Mouse (Mus musculus): ENCODE data around the gene Htr1d. TPM values are rescaled to one million over a fixed set of nuclear protein-coding genes. Genes with fewer than 3 reads are reported as not detected.
A peak's percentile ranks its signal among the peaks of the same experiment; 100 is the strongest.

The Htr1d gene
- 0.10 TPM in 1 of 2 replicates, not detected in the other for polyA plus RNA-seq (2015; fragmentation: Nextera tagmentation; extraction: Ambion mirVana)

DNA sequence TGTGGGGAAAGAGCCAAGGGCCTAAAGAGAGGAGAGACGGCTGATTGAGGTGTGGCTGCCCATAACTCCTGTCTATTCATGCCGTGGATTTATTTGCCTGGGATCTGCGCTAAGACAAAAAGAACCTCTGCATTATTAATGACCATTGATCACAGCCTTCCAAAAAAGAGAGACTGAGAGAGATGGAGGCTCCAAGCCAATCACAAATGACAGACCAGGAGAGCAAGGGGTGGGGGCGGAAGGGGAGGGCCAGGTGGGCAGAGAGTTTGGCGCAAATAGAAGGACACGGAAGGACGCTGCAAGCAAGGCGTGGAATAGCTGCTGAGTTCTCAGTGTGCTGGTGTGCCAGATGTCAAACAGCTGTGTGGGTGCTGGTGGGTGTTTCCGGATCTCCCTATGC lies at the start of gene Htr1d:
Htr1d (plus strand) TSS at position 301 of the 400 bp plus-strand sequence.
- H3K4me1 ChIP-seq (ENCODE audit: insufficient read depth, low read depth, low read length): peaks cover 5% of the 10 kb centered on the region; the same call in 1 of the 2 replicates
- H3K9me3 ChIP-seq (ENCODE audit: low read length): no peaks in the 10 kb centered on the region
- H3K4me2 ChIP-seq (replicated peaks; ENCODE audit: low read depth, low read length): peak within 1 kb of the TSS; percentile 75
- H3K27ac ChIP-seq (ENCODE audit: low read length): no peak within 1 kb of the TSS
- 50% methylated on average over 9 of the region's 9 CpGs for WGBS
- peak within 1 kb of the TSS; percentile 39 for H3K4me3 ChIP-seq (ENCODE audit: low read depth, low read length)
- ATAC-seq (no peak), DNase-seq (ENCODE audit: low spot score) (no peak)
- TF ChIP-seq EP300 (IDR thresholded peaks at IDR 0.05) (no peak), CTCF (IDR thresholded peaks at IDR 0.05) (no peak)
- no peak within 1 kb of the TSS for H3K9ac ChIP-seq (replicated peaks; ENCODE audit: low read depth)
- no peaks in the 10 kb centered on the region for H3K36me3 ChIP-seq (ENCODE audit: insufficient read depth, low read length)
- H3K27me3 ChIP-seq (replicated peaks; ENCODE audit: insufficient read depth, low read length): peaks cover 20% of the 10 kb centered on the region

DNA sequence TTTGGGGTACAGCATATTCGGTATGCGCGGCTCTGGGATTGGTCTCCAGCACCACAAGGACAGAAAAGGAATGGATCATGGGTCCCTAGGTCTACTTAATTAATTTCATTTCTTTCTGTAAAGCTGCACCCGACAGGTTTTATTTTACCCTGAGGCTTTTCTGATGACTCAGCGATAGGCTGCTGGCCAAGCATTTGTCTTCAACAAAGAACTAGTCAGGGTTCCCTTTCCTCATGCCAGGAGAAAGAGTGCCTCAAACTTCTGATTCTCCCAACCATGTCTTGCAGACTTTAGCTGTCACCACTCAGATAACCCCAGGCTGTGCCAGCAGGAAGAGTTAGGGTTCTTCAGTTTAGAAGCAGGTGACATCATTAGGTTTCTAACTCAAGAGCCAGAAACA lies 46.3 kb upstream of the Htr1d start:
- H3K27me3 ChIP-seq (replicated peaks; ENCODE audit: insufficient read depth, low read length): no peaks in the 10 kb centered on the region
- H3K4me1 ChIP-seq (ENCODE audit: insufficient read depth, low read depth, low read length): no peaks in the 10 kb centered on the region
- TF ChIP-seq EP300 (IDR thresholded peaks at IDR 0.05): no peak
- no peak for TF ChIP-seq CTCF (IDR thresholded peaks at IDR 0.05)
- no peak overlapping the region for H3K9ac ChIP-seq (replicated peaks; ENCODE audit: low read depth)
- H3K36me3 ChIP-seq (ENCODE audit: insufficient read depth, low read length): no peaks in the 10 kb centered on the region
- H3K9me3 ChIP-seq (ENCODE audit: low read length): no peaks in the 10 kb centered on the region
- 83% methylated on average over 5 of the region's 5 CpGs for WGBS
- H3K4me2 ChIP-seq (replicated peaks; ENCODE audit: low read depth, low read length): no peak overlapping the region
- no peak for ATAC-seq
- H3K27ac ChIP-seq (ENCODE audit: low read length): no peak overlapping the region
- no peak for DNase-seq (ENCODE audit: low spot score)
- H3K4me3 ChIP-seq (ENCODE audit: low read depth, low read length): no peak overlapping the region

DNA sequence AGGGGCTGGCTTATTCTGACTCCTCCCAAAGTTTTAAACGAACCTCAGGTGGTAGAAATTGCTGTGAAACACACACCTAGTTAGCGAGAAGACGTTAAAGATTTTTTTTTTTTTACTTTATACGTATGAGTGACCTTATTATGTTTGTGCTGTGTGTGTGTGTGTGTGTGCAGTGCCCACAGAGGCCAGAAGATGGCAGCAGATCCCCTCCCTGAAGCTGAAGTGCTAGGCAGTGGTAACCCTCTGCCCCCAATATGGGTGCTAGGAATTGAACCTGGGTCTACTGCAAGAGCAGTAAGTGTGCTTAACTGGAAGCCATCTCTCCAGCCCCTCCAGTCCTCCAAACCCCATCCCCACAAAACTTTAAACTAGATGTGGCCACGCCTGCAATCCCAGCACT lies 40.3 kb upstream of the Htr1d start:
- H3K27ac ChIP-seq (ENCODE audit: low read length): no peak overlapping the region
- 85% methylated on average over 5 of the region's 5 CpGs for WGBS
- DNase-seq (ENCODE audit: low spot score): no peak
- ATAC-seq: no peak
- H3K9ac ChIP-seq (replicated peaks; ENCODE audit: low read depth): no peak overlapping the region
- no peaks in the 10 kb centered on the region for H3K4me1 ChIP-seq (ENCODE audit: insufficient read depth, low read depth, low read length)
- no peaks in the 10 kb centered on the region for H3K36me3 ChIP-seq (ENCODE audit: insufficient read depth, low read length)
- no peaks in the 10 kb centered on the region for H3K9me3 ChIP-seq (ENCODE audit: low read length)
- TF ChIP-seq CTCF (IDR thresholded peaks at IDR 0.05) (peak; percentile 43), EP300 (IDR thresholded peaks at IDR 0.05) (no peak)
- H3K27me3 ChIP-seq (replicated peaks; ENCODE audit: insufficient read depth, low read length): no peaks in the 10 kb centered on the region
- no peak overlapping the region for H3K4me2 ChIP-seq (replicated peaks; ENCODE audit: low read depth, low read length)
- H3K4me3 ChIP-seq (ENCODE audit: low read depth, low read length): no peak overlapping the region

DNA sequence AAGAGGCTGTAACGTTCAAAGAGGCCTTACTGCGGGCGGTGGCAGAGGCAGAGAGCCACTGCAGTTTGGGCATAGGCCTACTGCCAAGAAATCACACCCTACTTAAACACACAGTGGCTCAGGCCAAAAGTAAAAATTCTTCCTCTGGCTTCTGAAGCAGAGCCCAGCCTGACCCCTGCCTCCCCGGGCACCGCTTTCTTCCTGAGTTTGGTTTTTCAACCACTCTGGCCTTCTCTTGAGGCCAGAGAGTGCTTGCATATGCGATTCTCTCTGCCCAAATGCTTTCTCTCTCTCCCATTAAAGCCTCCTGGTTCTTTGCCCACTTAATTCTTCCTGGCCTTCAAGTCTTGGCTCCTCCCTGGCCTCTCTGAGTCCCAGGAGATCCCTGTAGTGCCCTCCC lies 39.5 kb upstream of the Htr1d start:
- no peak overlapping the region for H3K9ac ChIP-seq (replicated peaks; ENCODE audit: low read depth)
- no peaks in the 10 kb centered on the region for H3K36me3 ChIP-seq (ENCODE audit: insufficient read depth, low read length)
- no peak overlapping the region for H3K4me2 ChIP-seq (replicated peaks; ENCODE audit: low read depth, low read length)
- H3K27me3 ChIP-seq (replicated peaks; ENCODE audit: insufficient read depth, low read length): no peaks in the 10 kb centered on the region
- 37% methylated on average over 6 of the region's 6 CpGs for WGBS
- H3K4me3 ChIP-seq (ENCODE audit: low read depth, low read length): no peak overlapping the region
- no peak overlapping the region for H3K27ac ChIP-seq (ENCODE audit: low read length)
- TF ChIP-seq EP300 (IDR thresholded peaks at IDR 0.05) (no peak), CTCF (IDR thresholded peaks at IDR 0.05) (no peak)
- ATAC-seq (no peak), DNase-seq (ENCODE audit: low spot score) (peak; percentile 29)
- no peaks in the 10 kb centered on the region for H3K4me1 ChIP-seq (ENCODE audit: insufficient read depth, low read depth, low read length)
- no peaks in the 10 kb centered on the region for H3K9me3 ChIP-seq (ENCODE audit: low read length)

DNA sequence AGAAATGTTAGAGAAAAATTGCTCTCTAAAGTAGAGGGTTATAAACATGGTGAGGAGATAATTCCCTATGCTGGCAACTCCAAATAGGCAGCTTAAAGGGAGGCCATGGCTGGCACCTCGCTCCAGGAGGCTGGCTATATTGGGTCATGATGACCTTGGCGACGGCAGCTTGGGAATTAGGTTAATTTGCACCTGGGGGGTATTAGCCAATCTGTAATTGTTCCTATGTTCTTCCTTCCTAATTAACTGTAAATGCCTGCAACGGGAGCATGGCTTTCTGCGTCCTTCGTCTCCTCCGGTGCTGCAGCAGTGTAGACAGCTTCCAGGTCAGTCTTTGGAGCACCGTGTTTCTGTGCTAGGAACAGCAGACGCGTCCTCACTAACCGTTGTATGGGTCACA lies 36.1 kb upstream of the Htr1d start:
- ATAC-seq (no peak), DNase-seq (ENCODE audit: low spot score) (no peak)
- Histone ChIP-seq H3K27me3 (replicated peaks; ENCODE audit: insufficient read depth, low read length) (no peaks in the 10 kb centered on the region), H3K36me3 (ENCODE audit: insufficient read depth, low read length) (no peaks in the 10 kb centered on the region), H3K9ac (replicated peaks; ENCODE audit: low read depth) (no peak overlapping the region), H3K4me3 (ENCODE audit: low read depth, low read length) (no peak overlapping the region), H3K4me1 (ENCODE audit: insufficient read depth, low read depth, low read length) (no peaks in the 10 kb centered on the region), H3K4me2 (replicated peaks; ENCODE audit: low read depth, low read length) (no peak overlapping the region), H3K27ac (ENCODE audit: low read length) (no peak overlapping the region), H3K9me3 (ENCODE audit: low read length) (no peaks in the 10 kb centered on the region)
- TF ChIP-seq EP300 (IDR thresholded peaks at IDR 0.05): no peak
- TF ChIP-seq CTCF (IDR thresholded peaks at IDR 0.05): no peak
- WGBS: 56% methylated on average over 11 of the region's 11 CpGs

DNA sequence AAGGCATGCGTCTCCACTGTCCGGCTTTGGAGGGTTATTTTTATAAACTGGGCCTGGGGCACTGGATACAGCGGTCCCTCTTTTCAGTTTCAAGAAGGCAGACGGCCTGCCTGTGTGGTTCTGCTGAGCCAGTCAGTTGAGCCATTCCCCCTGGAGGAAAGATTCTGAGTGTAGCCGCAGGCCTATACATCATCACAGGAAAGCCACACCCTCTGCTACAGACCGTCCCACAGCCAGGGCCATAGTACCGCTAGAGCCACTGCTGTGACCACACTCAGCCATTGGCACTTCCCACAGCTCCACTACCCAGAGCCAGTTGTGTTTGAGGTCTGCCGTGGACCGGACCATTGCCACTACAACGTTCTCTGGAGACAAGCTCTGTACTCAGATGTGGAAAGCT lies 21.5 kb upstream of the Htr1d start:
- WGBS: 74% methylated on average over 10 of the region's 10 CpGs
- Histone ChIP-seq H3K4me3 (ENCODE audit: low read depth, low read length) (no peak overlapping the region), H3K27me3 (replicated peaks; ENCODE audit: insufficient read depth, low read length) (no peaks in the 10 kb centered on the region), H3K36me3 (ENCODE audit: insufficient read depth, low read length) (no peaks in the 10 kb centered on the region), H3K27ac (ENCODE audit: low read length) (no peak overlapping the region), H3K9me3 (ENCODE audit: low read length) (no peaks in the 10 kb centered on the region), H3K4me1 (ENCODE audit: insufficient read depth, low read depth, low read length) (no peaks in the 10 kb centered on the region), H3K4me2 (replicated peaks; ENCODE audit: low read depth, low read length) (no peak overlapping the region), H3K9ac (replicated peaks; ENCODE audit: low read depth) (no peak overlapping the region)
- no peak for DNase-seq (ENCODE audit: low spot score)
- TF ChIP-seq CTCF (IDR thresholded peaks at IDR 0.05): no peak
- TF ChIP-seq EP300 (IDR thresholded peaks at IDR 0.05): no peak
- no peak for ATAC-seq

DNA sequence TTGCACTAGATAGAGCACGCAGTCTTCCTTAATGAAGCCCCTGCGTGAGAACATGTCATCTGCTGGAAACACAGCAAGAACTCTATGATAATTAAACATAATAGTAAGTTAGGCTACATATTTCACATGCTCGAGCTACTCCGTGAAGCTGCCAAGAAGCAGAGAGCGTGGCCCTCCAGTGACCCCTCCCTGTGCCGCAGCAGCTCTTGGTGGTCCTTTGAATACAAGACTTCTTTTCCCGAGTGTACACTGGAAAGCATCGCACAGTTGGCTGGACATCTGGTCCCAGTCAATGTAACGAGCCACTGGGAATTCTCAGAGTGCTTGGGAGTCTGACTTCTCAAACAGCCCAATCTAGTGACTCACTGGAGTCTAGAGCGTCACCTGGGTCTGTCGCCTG lies 15.5 kb upstream of the Htr1d start:
- H3K27ac ChIP-seq (ENCODE audit: low read length): no peak overlapping the region
- 58% methylated on average over 11 of the region's 11 CpGs for WGBS
- DNase-seq (ENCODE audit: low spot score) (peak; percentile 9), ATAC-seq (no peak)
- no peaks in the 10 kb centered on the region for H3K4me1 ChIP-seq (ENCODE audit: insufficient read depth, low read depth, low read length)
- no peaks in the 10 kb centered on the region for H3K9me3 ChIP-seq (ENCODE audit: low read length)
- H3K9ac ChIP-seq (replicated peaks; ENCODE audit: low read depth): no peak overlapping the region
- H3K4me3 ChIP-seq (ENCODE audit: low read depth, low read length): no peak overlapping the region
- TF ChIP-seq CTCF (IDR thresholded peaks at IDR 0.05): no peak
- no peak for TF ChIP-seq EP300 (IDR thresholded peaks at IDR 0.05)
- no peaks in the 10 kb centered on the region for H3K36me3 ChIP-seq (ENCODE audit: insufficient read depth, low read length)
- no peaks in the 10 kb centered on the region for H3K27me3 ChIP-seq (replicated peaks; ENCODE audit: insufficient read depth, low read length)
- H3K4me2 ChIP-seq (replicated peaks; ENCODE audit: low read depth, low read length): no peak overlapping the region

Measured in lung, postnatal 0 days (tissue).